Mouse (Mus musculus): ENCODE data around the gene Gas7.

Gas7 gene

GRCm38 (mm10) chr11:67574344-67574743, 119.1 kb downstream of the Gas7 start:
- DNase-seq (ENCODE audit: low spot score in 2 of 2) = no peak

- no peak for DNase-seq (ENCODE audit: low spot score in 2 of 2)
These were observed 122.2 kb downstream of the Gas7 start for GRCm38 (mm10) chr11:67577472-67577871.

GRCm38 (mm10) chr11:67577994-67578393, 122.8 kb downstream of the Gas7 start:
- DNase-seq (ENCODE audit: low spot score in 2 of 2) = peak in 1 of 2 experiments; percentile 55

- peak in 1 of 2 experiments; percentile 46 for DNase-seq (ENCODE audit: low spot score in 2 of 2)
These were observed 123.9 kb downstream of the Gas7 start for GRCm38 (mm10) chr11:67579136-67579535.

GRCm38 (mm10) chr11:67581549-67581948, 126.3 kb downstream of the Gas7 start:
- DNase-seq (ENCODE audit: low spot score in 2 of 2) = peak; percentile 55 to 69

GRCm38 (mm10) chr11:67582570-67582969, 127.3 kb downstream of the Gas7 start:
- no peak for DNase-seq (ENCODE audit: low spot score in 2 of 2)

- DNase-seq (ENCODE audit: low spot score in 2 of 2) = no peak
These were observed 129.8 kb downstream of the Gas7 start for GRCm38 (mm10) chr11:67585016-67585415.

- no peak for DNase-seq (ENCODE audit: low spot score in 2 of 2)
These were observed 130.4 kb downstream of the Gas7 start for GRCm38 (mm10) chr11:67585629-67586028.

GRCm38 (mm10) chr11:67586231-67586994, 131.2 kb downstream of the Gas7 start:
- peak; percentile 80 to 84 for DNase-seq (ENCODE audit: low spot score in 2 of 2)

GRCm38 (mm10) chr11:67588196-67588827, 133.1 kb downstream of the Gas7 start:
- DNase-seq (ENCODE audit: low spot score in 2 of 2) = peak in 1 of 2 experiments; percentile 42

- peak; percentile 76 to 78 for DNase-seq (ENCODE audit: low spot score in 2 of 2)
These were observed 133.6 kb downstream of the Gas7 start for GRCm38 (mm10) chr11:67588828-67589314.

GRCm38 (mm10) chr11:67596233-67596632, 141.0 kb downstream of the Gas7 start:
- no peak for DNase-seq (ENCODE audit: low spot score in 2 of 2)

- no peak for DNase-seq (ENCODE audit: low spot score in 2 of 2)
These were observed 141.6 kb downstream of the Gas7 start for GRCm38 (mm10) chr11:67596856-67597255.

- no peak for DNase-seq (ENCODE audit: low spot score in 2 of 2)
These were observed 142.2 kb downstream of the Gas7 start for GRCm38 (mm10) chr11:67597388-67597787.

GRCm38 (mm10) chr11:67599141-67599540, 143.9 kb downstream of the Gas7 start:
- DNase-seq (ENCODE audit: low spot score in 2 of 2) = no peak

GRCm38 (mm10) chr11:67600710-67601430, 145.6 kb downstream of the Gas7 start:
- no peak for DNase-seq (ENCODE audit: low spot score in 2 of 2)

- DNase-seq (ENCODE audit: low spot score in 2 of 2) = no peak
These were observed 147.6 kb downstream of the Gas7 start for GRCm38 (mm10) chr11:67602711-67603369.

GRCm38 (mm10) chr11:67604481-67604880, 149.2 kb downstream of the Gas7 start:
- no peak for DNase-seq (ENCODE audit: low spot score in 2 of 2)

GRCm38 (mm10) chr11:67608114-67608683, 153.0 kb downstream of the Gas7 start:
- DNase-seq (ENCODE audit: low spot score in 2 of 2) = no peak

- DNase-seq (ENCODE audit: low spot score in 2 of 2) = no peak
These were observed 157.1 kb downstream of the Gas7 start for GRCm38 (mm10) chr11:67612158-67612839.
